Mouse (Mus musculus) neural tube, embryonic 15.5 days (tissue): Measurements from ENCODE around the gene Pidd1. TPM values are rescaled to one million over a fixed set of nuclear protein-coding genes. Genes with fewer than 3 reads are reported as not detected.
"Not testable (repeated sequence)": the region's sequence is repeated elsewhere in the genome, so short reads cannot be mapped to it uniquely, and the experiment has no call there.

Experiments used
- ATAC-seq: fragments of 200-750 bp; cut with Nextera tagmentation; 2 replicates; pipeline ENCODE4 v1.8.0; 2017; ENCODE audit warnings: mild to moderate bottlenecking, moderate TSS enrichment, moderate library complexity; ENCODE audit not compliant: low FRiP score
- H3K27ac ChIP-seq: fragments of 300-500 bp; sonication (generic); replicated peaks from 2 replicates; pipeline ENCODE4 v1.5.1; 2015; ENCODE audit warnings: mild to moderate bottlenecking, inconsistent platforms
- H3K27me3 ChIP-seq: fragments of 300-500 bp; sonication (generic); replicated peaks from 2 replicates; pipeline ENCODE4 v1.6.1; 2015; ENCODE audit warnings: inconsistent platforms
- H3K36me3 ChIP-seq: fragments of 300-500 bp; sonication (generic); 2 replicates; pipeline ENCODE4 v1.6.1; 2015; ENCODE audit warnings: inconsistent platforms
- H3K4me1 ChIP-seq: fragments of 300-500 bp; sonication (generic); 2 replicates; pipeline ENCODE4 v1.6.1; 2015; ENCODE audit warnings: inconsistent platforms
- H3K4me2 ChIP-seq: fragments of 300-500 bp; sonication (generic); 2 replicates; pipeline ENCODE4 v1.6.1; 2015; ENCODE audit warnings: inconsistent platforms, mild to moderate bottlenecking, moderate library complexity
- H3K4me3 ChIP-seq: fragments of 300-500 bp; sonication (generic); replicated peaks from 2 replicates; pipeline ENCODE4 v1.5.1; 2015; ENCODE audit warnings: mild to moderate bottlenecking, inconsistent platforms
- H3K9ac ChIP-seq: fragments of 300-500 bp; sonication (generic); replicated peaks from 2 replicates; pipeline ENCODE4 v1.6.1; 2015; ENCODE audit warnings: mild to moderate bottlenecking, inconsistent platforms
- H3K9me3 ChIP-seq: fragments of 300-500 bp; sonication (generic); replicated peaks from 2 replicates; pipeline ENCODE4 v1.6.1; 2016; ENCODE audit warnings: inconsistent platforms
- WGBS: fragments of 180-500 bp; shearing (Covaris S2); methylation state at CpG from one replicate; pipeline ENCODE4 v1.1.7; 2015; ENCODE audit warnings: mixed read lengths; 5-methylcytosine and 5-hydroxymethylcytosine counted together
- polyA plus RNA-seq: library from polyadenylated mRNA; unstranded; fragments of >200 nt; fragmentation: Nextera tagmentation; extraction: Ambion mirVana; gene quantifications from 2 replicates; pipeline ENCODE4 v1.2.1, GENCODE M21; 2015

The Pidd1 gene
- polyA plus RNA-seq, 1 experiment from 2014 or later = 2.7 TPM

- ATAC-seq = no peak
- H3K4me2 ChIP-seq = no peak overlapping the region
- H3K27ac ChIP-seq = no peak overlapping the region
- H3K9me3 ChIP-seq = no peaks in the 10 kb centered on the region
- H3K4me1 ChIP-seq = peaks cover 6% of the 10 kb centered on the region
- H3K36me3 ChIP-seq = no peaks in the 10 kb centered on the region
- WGBS = 39% methylated on average over 7 of the region's 7 CpGs
- H3K27me3 ChIP-seq = no peaks in the 10 kb centered on the region
- no peak overlapping the region for H3K4me3 ChIP-seq
- H3K9ac ChIP-seq = no peak overlapping the region
Measured at GRCm38 (mm10) chr7:141418970-141419369, 24.9 kb downstream of the Pidd1 start.

- ATAC-seq = no peak
- Histone ChIP-seq H3K9ac (no peak overlapping the region), H3K27me3 (no peaks in the 10 kb centered on the region), H3K9me3 (no peaks in the 10 kb centered on the region), H3K36me3 (no peaks in the 10 kb centered on the region), H3K27ac (no peak overlapping the region), H3K4me3 (no peak overlapping the region), H3K4me2 (no peak overlapping the region), H3K4me1 (peaks cover 10% of the 10 kb centered on the region)
- WGBS = 73% methylated on average over 8 of the region's 8 CpGs
Measured at GRCm38 (mm10) chr7:141417731-141418681, 25.8 kb downstream of the Pidd1 start.

GRCm38 (mm10) chr7:141416144-141416841 is 27.5 kb downstream of the Pidd1 start:
- Histone ChIP-seq H3K4me3 (no peak overlapping the region), H3K4me1 (peaks cover 18% of the 10 kb centered on the region), H3K4me2 (no peak overlapping the region), H3K36me3 (no peaks in the 10 kb centered on the region), H3K9ac (no peak overlapping the region), H3K27ac (no peak overlapping the region), H3K27me3 (no peaks in the 10 kb centered on the region), H3K9me3 (no peaks in the 10 kb centered on the region)
- 81% methylated on average over 6 of the region's 6 CpGs for WGBS
- ATAC-seq = no peak

GRCm38 (mm10) chr7:141413809-141414584 is 29.8 kb downstream of the Pidd1 start, which contains the start of gene Gatd1:
Gatd1 (minus strand) TSS chr7:141414136.
- peak within 1 kb of the TSS; percentile 91 for H3K27ac ChIP-seq
- H3K4me2 ChIP-seq = peak within 1 kb of the TSS; percentile 92
- peak within 1 kb of the TSS; percentile 70 for H3K4me3 ChIP-seq
- no peaks in the 10 kb centered on the region for H3K27me3 ChIP-seq
- peak; percentile 90 for ATAC-seq
- WGBS = under 1% methylated on average over 51 of the region's 56 CpGs
- peaks cover 22% of the 10 kb centered on the region for H3K36me3 ChIP-seq
- peak within 1 kb of the TSS; percentile 88 for H3K9ac ChIP-seq
- no peaks in the 10 kb centered on the region for H3K9me3 ChIP-seq
- peaks cover 22% of the 10 kb centered on the region for H3K4me1 ChIP-seq

GRCm38 (mm10) chr7:141413331-141413730 is 30.5 kb downstream of the Pidd1 start:
- Histone ChIP-seq H3K4me1 (peaks cover 24% of the 10 kb centered on the region), H3K36me3 (peaks cover 27% of the 10 kb centered on the region), H3K9ac (peak overlapping the region; percentile 88), H3K4me3 (peak overlapping the region; percentile 70), H3K27ac (peak overlapping the region; percentile 91), H3K4me2 (peak overlapping the region; percentile 92), H3K27me3 (no peaks in the 10 kb centered on the region), H3K9me3 (no peaks in the 10 kb centered on the region)
- peak; percentile 23 for ATAC-seq
- 4% methylated on average over 16 of the region's 16 CpGs for WGBS

GRCm38 (mm10) chr7:141411667-141412066 is 32.2 kb downstream of the Pidd1 start:
- H3K4me1 ChIP-seq = peaks cover 24% of the 10 kb centered on the region
- 94% methylated on average over 1 of the region's 1 CpGs for WGBS
- no peak overlapping the region for H3K27ac ChIP-seq
- no peak overlapping the region for H3K4me3 ChIP-seq
- no peak overlapping the region for H3K4me2 ChIP-seq
- no peaks in the 10 kb centered on the region for H3K27me3 ChIP-seq
- no peak overlapping the region for H3K9ac ChIP-seq
- H3K9me3 ChIP-seq = no peaks in the 10 kb centered on the region
- no peak for ATAC-seq
- peaks cover 31% of the 10 kb centered on the region for H3K36me3 ChIP-seq

GRCm38 (mm10) chr7:141410631-141411030 is 33.2 kb downstream of the Pidd1 start:
- WGBS = 92% methylated on average over 8 of the region's 8 CpGs
- Histone ChIP-seq H3K9me3 (no peaks in the 10 kb centered on the region), H3K27me3 (no peaks in the 10 kb centered on the region), H3K36me3 (peaks cover 36% of the 10 kb centered on the region), H3K4me2 (no peak overlapping the region), H3K4me3 (no peak overlapping the region), H3K4me1 (peaks cover 24% of the 10 kb centered on the region), H3K9ac (no peak overlapping the region), H3K27ac (no peak overlapping the region)
- ATAC-seq = no peak

GRCm38 (mm10) chr7:141408833-141409232 is 35.0 kb downstream of the Pidd1 start:
- H3K36me3 ChIP-seq = peaks cover 37% of the 10 kb centered on the region
- no peaks in the 10 kb centered on the region for H3K27me3 ChIP-seq
- H3K9me3 ChIP-seq = no peaks in the 10 kb centered on the region
- ATAC-seq = peak; percentile 40
- H3K4me3 ChIP-seq = no peak overlapping the region
- WGBS = 11% methylated on average over 11 of the region's 11 CpGs
- H3K9ac ChIP-seq = no peak overlapping the region
- 0 out of 2 replicates have a peak overlapping the region, but pooled peaks have one; percentile 23 for H3K4me2 ChIP-seq
- peaks cover 18% of the 10 kb centered on the region for H3K4me1 ChIP-seq
- H3K27ac ChIP-seq = no peak overlapping the region

GRCm38 (mm10) chr7:141407670-141408069 is 36.2 kb downstream of the Pidd1 start:
- H3K27ac ChIP-seq, H3K4me3 ChIP-seq, H3K27me3 ChIP-seq, ATAC-seq, H3K9ac ChIP-seq, H3K4me2 ChIP-seq, H3K9me3 ChIP-seq: not testable (repeated sequence)
- H3K36me3 ChIP-seq = peaks cover 43% of the 10 kb centered on the region
- 98% methylated on average over 7 of the region's 7 CpGs for WGBS
- peaks cover 10% of the 10 kb centered on the region for H3K4me1 ChIP-seq

GRCm38 (mm10) chr7:141405466-141405865 is 38.4 kb downstream of the Pidd1 start:
- no peak for ATAC-seq
- Histone ChIP-seq H3K9ac (no peak overlapping the region), H3K4me1 (peaks cover 5% of the 10 kb centered on the region), H3K36me3 (peaks cover 58% of the 10 kb centered on the region), H3K27me3 (no peaks in the 10 kb centered on the region), H3K4me2 (no peak overlapping the region), H3K4me3 (no peak overlapping the region), H3K27ac (no peak overlapping the region), H3K9me3 (no peaks in the 10 kb centered on the region)
- 80% methylated on average over 4 of the region's 4 CpGs for WGBS

- Histone ChIP-seq H3K36me3 (peaks cover 58% of the 10 kb centered on the region), H3K4me2 (no peak overlapping the region), H3K27me3 (no peaks in the 10 kb centered on the region), H3K27ac (no peak overlapping the region), H3K9ac (no peak overlapping the region), H3K9me3 (no peaks in the 10 kb centered on the region), H3K4me1 (no peaks in the 10 kb centered on the region), H3K4me3 (no peak overlapping the region)
- 0 out of 2 replicates have a peak, but pooled peaks have one; percentile 22 for ATAC-seq
- WGBS = 43% methylated on average over 5 of the region's 5 CpGs
Measured at GRCm38 (mm10) chr7:141403305-141403704, 40.5 kb downstream of the Pidd1 start.
